Mouse (Mus musculus): ENCODE measurements around the gene S100a5.

Gene S100a5

GRCm38 (mm10) chr3:90608223-90608622 is at the start of gene S100a5:
Gene S100a5, plus strand, starts transcription at chr3:90608523.
- no peak for DNase-seq (ENCODE audit: low read depth, low spot score)

- no peak for DNase-seq (ENCODE audit: low read depth, low spot score)
Observed at GRCm38 (mm10) chr3:90560008-90560628, 48.2 kb upstream of the S100a5 start, which contains the start of gene S100a3. Gene S100a3, plus strand, starts transcription at chr3:90560578.

- DNase-seq (ENCODE audit: low read depth, low spot score), result no peak
Observed at GRCm38 (mm10) chr3:90574691-90575090, 33.6 kb upstream of the S100a5 start.

GRCm38 (mm10) chr3:90575320-90575719 is 33.0 kb upstream of the S100a5 start:
- DNase-seq (ENCODE audit: low read depth, low spot score), result no peak

- no peak for DNase-seq (ENCODE audit: low read depth, low spot score)
Observed at GRCm38 (mm10) chr3:90576351-90577001, 31.8 kb upstream of the S100a5 start.

- no peak for DNase-seq (ENCODE audit: low read depth, low spot score)
Observed at GRCm38 (mm10) chr3:90579433-90579832, 28.9 kb upstream of the S100a5 start.

- no peak for DNase-seq (ENCODE audit: low read depth, low spot score)
Observed at GRCm38 (mm10) chr3:90581141-90581540, 27.2 kb upstream of the S100a5 start.

- DNase-seq (ENCODE audit: low read depth, low spot score), result peak; percentile 21
Observed at GRCm38 (mm10) chr3:90582156-90582555, 26.2 kb upstream of the S100a5 start.

- DNase-seq (ENCODE audit: low read depth, low spot score), result no peak
Observed at GRCm38 (mm10) chr3:90582556-90582955, 25.8 kb upstream of the S100a5 start.

- no peak for DNase-seq (ENCODE audit: low read depth, low spot score)
Observed at GRCm38 (mm10) chr3:90583893-90584292, 24.4 kb upstream of the S100a5 start.

- DNase-seq (ENCODE audit: low read depth, low spot score), result peak; percentile 80
Observed at GRCm38 (mm10) chr3:90585595-90585994, 22.7 kb upstream of the S100a5 start.

- peak; percentile 74 for DNase-seq (ENCODE audit: low read depth, low spot score)
Observed at GRCm38 (mm10) chr3:90586016-90586643, 22.2 kb upstream of the S100a5 start.

GRCm38 (mm10) chr3:90586906-90587305 is 21.4 kb upstream of the S100a5 start:
- DNase-seq (ENCODE audit: low read depth, low spot score), result peak; percentile 91

GRCm38 (mm10) chr3:90587361-90588101 is 20.8 kb upstream of the S100a5 start:
- peak; percentile 74 for DNase-seq (ENCODE audit: low read depth, low spot score)

GRCm38 (mm10) chr3:90589390-90589789 is 18.9 kb upstream of the S100a5 start:
- peak; percentile 72 for DNase-seq (ENCODE audit: low read depth, low spot score)

- no peak for DNase-seq (ENCODE audit: low read depth, low spot score)
Observed at GRCm38 (mm10) chr3:90589947-90590346, 18.4 kb upstream of the S100a5 start, which contains the start of gene S100a2. Gene S100a2, plus strand, starts transcription at chr3:90590247.

GRCm38 (mm10) chr3:90594466-90594865 is 13.9 kb upstream of the S100a5 start:
- no peak for DNase-seq (ENCODE audit: low read depth, low spot score)

- no peak for DNase-seq (ENCODE audit: low read depth, low spot score)
Observed at GRCm38 (mm10) chr3:90595556-90595955, 12.8 kb upstream of the S100a5 start.

GRCm38 (mm10) chr3:90596810-90597209 is 11.5 kb upstream of the S100a5 start:
- no peak for DNase-seq (ENCODE audit: low read depth, low spot score)

GRCm38 (mm10) chr3:90597736-90598135 is 10.6 kb upstream of the S100a5 start:
- DNase-seq (ENCODE audit: low read depth, low spot score), result no peak

GRCm38 (mm10) chr3:90598212-90598611 is 10.1 kb upstream of the S100a5 start:
- no peak for DNase-seq (ENCODE audit: low read depth, low spot score)

- no peak for DNase-seq (ENCODE audit: low read depth, low spot score)
Observed at GRCm38 (mm10) chr3:90599401-90599800, 8.9 kb upstream of the S100a5 start.
